Mouse (Mus musculus): ENCODE measurements around the gene Jakmip3. TPM values are rescaled to one million over a fixed set of nuclear protein-coding genes. Genes with fewer than 3 reads are reported as not detected.
A peak's percentile ranks its signal among the peaks of the same experiment; 100 is the strongest.

Gene Jakmip3
- total and polyA plus RNA-seq, 3 experiments, result not detected

GRCm38 (mm10) chr7:139009786-139010502, 69.4 kb downstream of the Jakmip3 start:
- no peak for DNase-seq (ENCODE audit: extremely low read depth)
- Histone ChIP-seq H3K9me3 (replicated peaks; ENCODE audit: low read length) (no peaks in the 10 kb centered on the region), H3K4me1 (ENCODE audit: control insufficient read depth in 1 of 2, insufficient read depth in 2 of 2) (no peaks in the 10 kb centered on the region), H3K79me2 (replicated peaks; ENCODE audit: control insufficient read depth, extremely low read depth, insufficient read depth, poor library complexity, severe bottlenecking) (no peaks in the 10 kb centered on the region), H3K9ac (ENCODE audit: insufficient read depth, low read depth) (no peak overlapping the region), H3K4me2 (ENCODE audit: insufficient read depth, low read depth, poor library complexity, severe bottlenecking) (no peak overlapping the region), H3K36me3 (replicated peaks in 1 of 2; ENCODE audit: control insufficient read depth in 1 of 2, insufficient read depth in 1 of 2, low read length in 1 of 2) (no peaks in the 10 kb centered on the region), H3K4me3 (replicated peaks in 1 of 3; ENCODE audit: low read depth in 2 of 3, low read length in 2 of 3, poor library complexity in 1 of 3) (no peak overlapping the region), H3K27me3 (replicated peaks) (peaks cover 85% of the 10 kb centered on the region), H3K27ac (ENCODE audit: insufficient read depth, low read depth) (no peak overlapping the region)
- in situ Hi-C loops (cut with MboI; ENCODE audit: low pct_ligation_motif_present, low pct_unique_long_range_greater_than_20kb, low sequenced_read_pairs), result no loop called here
- dilution Hi-C loops (cut with MboI; ENCODE audit: extremely low pct_ligation_motif_present, extremely low pct_unique_long_range_greater_than_20kb, low sequenced_read_pairs), result no loop called here
- TF ChIP-seq USF2 (conservative IDR thresholded peaks at IDR 0.05; ENCODE audit: low read depth, low read length) (no peak), TBP (conservative IDR thresholded peaks at IDR 0.05; ENCODE audit: low read depth, low read length) (no peak)

DNA sequence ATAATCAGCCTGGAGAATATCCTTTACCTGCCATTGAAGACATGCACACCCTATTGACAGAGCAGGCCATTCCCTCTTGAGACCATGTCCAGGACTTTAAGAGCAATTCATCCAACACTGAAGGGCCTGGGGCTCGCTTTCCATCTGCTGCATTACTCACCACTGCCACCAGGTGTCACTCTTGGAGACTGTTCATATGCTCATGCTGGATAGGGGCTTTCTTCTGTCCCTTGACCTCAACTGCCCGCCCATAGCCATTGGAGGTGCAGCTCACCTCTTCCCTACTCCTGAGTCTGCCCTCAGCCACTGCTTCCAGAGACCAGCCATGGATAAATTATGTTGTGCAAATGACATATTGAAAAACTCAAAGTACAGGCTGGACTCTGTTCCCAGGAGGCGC, 70.5 kb downstream of the Jakmip3 start:
- TF ChIP-seq TCF12 (IDR thresholded peaks at IDR 0.05; ENCODE audit: low read depth, low read length), result no peak
- TF ChIP-seq TBP (conservative IDR thresholded peaks at IDR 0.05; ENCODE audit: low read depth, low read length), result no peak
- no peak for TF ChIP-seq MAZ (IDR thresholded peaks at IDR 0.05; ENCODE audit: low read depth, low read length)
- TF ChIP-seq HCFC1 (IDR thresholded peaks at IDR 0.05; ENCODE audit: low read depth, low read length), result no peak
- TF ChIP-seq IRF4 (IDR thresholded peaks at IDR 0.05; ENCODE audit: low read depth, low read length), result no peak
- peak; percentile 55 for TF ChIP-seq SMC3 (IDR thresholded peaks at IDR 0.05; ENCODE audit: low read depth, low read length)
- no peak for TF ChIP-seq MAFK (IDR thresholded peaks at IDR 0.05; ENCODE audit: insufficient replicate concordance, low read length)
- no peak for TF ChIP-seq ZC3H11A (IDR thresholded peaks at IDR 0.05; ENCODE audit: low read depth, low read length)
- peak; percentile 73 to 89 for TF ChIP-seq CTCF (conservative IDR thresholded peaks at IDR 0.05 in 1 of 2, IDR thresholded peaks at IDR 0.05 in 1 of 2; ENCODE audit: low read depth in 2 of 2, low read length in 2 of 2)
- TF ChIP-seq UBTF (IDR thresholded peaks at IDR 0.05; ENCODE audit: low read depth, low read length), result no peak
- 0 out of 2 replicates have a peak, but pooled peaks have one; percentile 21 for TF ChIP-seq MYC (IDR thresholded peaks at IDR 0.05; ENCODE audit: low read depth, low read length)
- peak; percentile 16 for TF ChIP-seq RAD21 (IDR thresholded peaks at IDR 0.05; ENCODE audit: low read depth, low read length)
- no peak for TF ChIP-seq ZNF384 (IDR thresholded peaks at IDR 0.05; ENCODE audit: low read depth, low read length)
- TF ChIP-seq GABPA (IDR thresholded peaks at IDR 0.05; ENCODE audit: insufficient replicate concordance, low read depth, low read length), result no peak
- no peak for TF ChIP-seq POLR2AphosphoS2 (IDR thresholded peaks at IDR 0.05; ENCODE audit: low read depth, low read length)
- TF ChIP-seq PAX5 (IDR thresholded peaks at IDR 0.05; ENCODE audit: low read length), result no peak
- 0 out of 2 replicates have a peak, but pooled peaks have one; percentile 34 for TF ChIP-seq NELFE (IDR thresholded peaks at IDR 0.05; ENCODE audit: low read depth, low read length)
- TF ChIP-seq CHD2 (IDR thresholded peaks at IDR 0.05; ENCODE audit: low read length), result no peak
- no peak for TF ChIP-seq SIN3A (IDR thresholded peaks at IDR 0.05; ENCODE audit: low read length)
- no peak for TF ChIP-seq ZKSCAN1 (IDR thresholded peaks at IDR 0.05; ENCODE audit: borderline replicate concordance, low read depth, low read length)
- peak; percentile 42 for DNase-seq (ENCODE audit: extremely low read depth)
- in situ Hi-C loops (cut with MboI; ENCODE audit: low pct_ligation_motif_present, low pct_unique_long_range_greater_than_20kb, low sequenced_read_pairs), result no loop called here

More for the DNA sequence above, 70.5 kb downstream of the Jakmip3 start:
- H3K27me3 ChIP-seq (replicated peaks), result peaks cover 86% of the 10 kb centered on the region
- H3K4me3 ChIP-seq (replicated peaks in 1 of 3; ENCODE audit: low read depth in 2 of 3, low read length in 2 of 3, poor library complexity in 1 of 3), result no peak overlapping the region
- H3K27ac ChIP-seq (ENCODE audit: insufficient read depth, low read depth), result no peak overlapping the region
- no peaks in the 10 kb centered on the region for H3K9me3 ChIP-seq (replicated peaks; ENCODE audit: low read length)
- no peaks in the 10 kb centered on the region for H3K79me2 ChIP-seq (replicated peaks; ENCODE audit: control insufficient read depth, extremely low read depth, insufficient read depth, poor library complexity, severe bottlenecking)
- no peaks in the 10 kb centered on the region for H3K36me3 ChIP-seq (replicated peaks in 1 of 2; ENCODE audit: control insufficient read depth in 1 of 2, insufficient read depth in 1 of 2, low read length in 1 of 2)
- H3K4me1 ChIP-seq (ENCODE audit: control insufficient read depth in 1 of 2, insufficient read depth in 2 of 2), result no peaks in the 10 kb centered on the region
- dilution Hi-C loops (cut with MboI; ENCODE audit: extremely low pct_ligation_motif_present, extremely low pct_unique_long_range_greater_than_20kb, low sequenced_read_pairs), result no loop called here
- H3K4me2 ChIP-seq (ENCODE audit: insufficient read depth, low read depth, poor library complexity, severe bottlenecking), result no peak overlapping the region
- H3K9ac ChIP-seq (ENCODE audit: insufficient read depth, low read depth), result no peak overlapping the region
